Mouse (Mus musculus) skeletal muscle tissue, adult 2 months (tissue): ENCODE data around the gene Tbcd.

ENCODE experiments used
- DNase-seq: peaks from one replicate; pipeline ENCODE4 v3.0.0-alpha.2; 2012; ENCODE audit warnings: low read depth, low spot score

Tbcd gene

GRCm38 (mm10) chr11:121475699-121476415 is 24.1 kb downstream of the Tbcd start:
- DNase-seq: peak; percentile 53

GRCm38 (mm10) chr11:121479476-121480203 is 27.9 kb downstream of the Tbcd start:
- DNase-seq: no peak

GRCm38 (mm10) chr11:121481129-121481528 is 29.4 kb downstream of the Tbcd start:
- DNase-seq: no peak

GRCm38 (mm10) chr11:121485882-121486281 is 34.1 kb downstream of the Tbcd start:
- no peak for DNase-seq

- DNase-seq: no peak
Observed at GRCm38 (mm10) chr11:121490651-121491050, 38.9 kb downstream of the Tbcd start.

GRCm38 (mm10) chr11:121500595-121500994 is 48.8 kb downstream of the Tbcd start:
- no peak for DNase-seq

GRCm38 (mm10) chr11:121501525-121501924 is 49.8 kb downstream of the Tbcd start:
- DNase-seq: no peak

- no peak for DNase-seq
Observed at GRCm38 (mm10) chr11:121502000-121502860, 50.5 kb downstream of the Tbcd start.

- no peak for DNase-seq
Observed at GRCm38 (mm10) chr11:121508478-121508877, 56.7 kb downstream of the Tbcd start.

- no peak for DNase-seq
Observed at GRCm38 (mm10) chr11:121510512-121511246, 58.9 kb downstream of the Tbcd start.

- DNase-seq: no peak
Observed at GRCm38 (mm10) chr11:121512896-121513572, 61.3 kb downstream of the Tbcd start.

- DNase-seq: no peak
Observed at GRCm38 (mm10) chr11:121515996-121516395, 64.2 kb downstream of the Tbcd start.

GRCm38 (mm10) chr11:121516906-121517305 is 65.2 kb downstream of the Tbcd start:
- DNase-seq: no peak

GRCm38 (mm10) chr11:121517687-121518465 is 66.1 kb downstream of the Tbcd start:
- no peak for DNase-seq

- DNase-seq: no peak
Observed at GRCm38 (mm10) chr11:121519131-121519530, 67.4 kb downstream of the Tbcd start, which contains the start of gene Zfp750. Gene Zfp750 (minus strand): TSS chr11:121519333.

GRCm38 (mm10) chr11:121519703-121520102 is 68.0 kb downstream of the Tbcd start:
- no peak for DNase-seq

- DNase-seq: no peak
Observed at GRCm38 (mm10) chr11:121520761-121521160, 69.0 kb downstream of the Tbcd start.

GRCm38 (mm10) chr11:121522156-121522762 is 70.5 kb downstream of the Tbcd start:
- no peak for DNase-seq

- DNase-seq: no peak
Observed at GRCm38 (mm10) chr11:121524191-121524590, 72.4 kb downstream of the Tbcd start.

- no peak for DNase-seq
Observed at GRCm38 (mm10) chr11:121529747-121530146, 78.0 kb downstream of the Tbcd start.
